Mouse (Mus musculus) layer of hippocampus, adult 9-10 months (tissue): ENCODE measurements around the gene Olfr1230.

Experiments used
- DNase-seq: peaks from one replicate; pipeline ENCODE4 v3.0.0; 2022; ENCODE audit warnings: low spot score

Olfr1230 gene

GRCm38 (mm10) chr2:89297168-89297567 is at the start of gene Olfr1230:
Gene Olfr1230 (minus strand): TSS chr2:89297268.
- no peak for DNase-seq

GRCm38 (mm10) chr2:89342298-89342697 is 45.2 kb upstream of the Olfr1230 start, which contains the start of gene Olfr1233:
Gene Olfr1233 (minus strand): TSS chr2:89342398.
- DNase-seq = no peak

- no peak for DNase-seq
Measured at GRCm38 (mm10) chr2:89329575-89329974, 32.5 kb upstream of the Olfr1230 start, which contains the start of gene Olfr1232. Gene Olfr1232 (minus strand): TSS chr2:89329675.

- no peak for DNase-seq
Measured at GRCm38 (mm10) chr2:89306974-89307373, 9.9 kb upstream of the Olfr1230 start, which contains the start of gene Olfr1231. Gene Olfr1231 (minus strand): TSS chr2:89307074.

GRCm38 (mm10) chr2:89287914-89288313 is 9.2 kb downstream of the Olfr1230 start, which contains the start of gene Olfr1229:
Gene Olfr1229 (minus strand): TSS chr2:89288014.
- DNase-seq = no peak

- DNase-seq = no peak
Measured at GRCm38 (mm10) chr2:89253962-89254361, 43.1 kb downstream of the Olfr1230 start, which contains the start of gene Olfr1228. Gene Olfr1228 (minus strand): TSS chr2:89254062.
